8 mouse cellular contexts compared by ENCODE assay signal in genomic region chr3:20033761-20034718, GRCm38 (mm10). TPM values are rescaled to one million over a fixed set of nuclear protein-coding genes. Genes with fewer than 3 reads are reported as not detected.
DNase-seq lines count a peak whose midpoint lies in the region; ATAC-seq and TF ChIP-seq lines count a peak whose summit lies in the region.

No protein-coding gene starts in this region.

- peak overlapping the region; percentile 91 for H3K4me2 ChIP-seq in heart, embryonic 14.5 days (ENCODE audit: low read length)
- H3K4me2 ChIP-seq in intestine, embryonic 16.5 days (ENCODE audit: low read depth, low read length) = peak overlapping the region; percentile 68

- H3K27ac ChIP-seq in heart, embryonic 14.5 days (replicated peaks in 1 of 2; ENCODE audit: control insufficient read depth in 1 of 2, insufficient read depth in 1 of 2, low read depth in 2 of 2, low read length in 2 of 2) = peak overlapping the region; percentile 59 to 64
- peak overlapping the region; percentile 75 for H3K27ac ChIP-seq in bone marrow macrophage, adult 2 months (ENCODE audit: insufficient read depth, low read depth, low read length)
- peak overlapping the region; percentile 69 for H3K27ac ChIP-seq in intestine, embryonic 16.5 days (ENCODE audit: low read length)

- H3K27me3 ChIP-seq in heart, embryonic 14.5 days (ENCODE audit: control insufficient read depth, insufficient read depth, low read length) = no peaks in the 10 kb centered on the region
- no peaks in the 10 kb centered on the region for H3K27me3 ChIP-seq in intestine, embryonic 16.5 days (replicated peaks; ENCODE audit: control insufficient read depth, insufficient read depth, low read length)

- intact Hi-C loops in heart, postnatal 25 days (cut with DNase I) = loop anchor here (2.0 to 10.0 kb wide), 2 partner anchors 23 to 409 kb away; partner anchors contain the start of genes 1700064H15Rik and Hltf

- DNase-seq in heart, postnatal 25 days (ENCODE audit: low spot score) = no peak
- DNase-seq in cerebellum, postnatal 4 days (ENCODE audit: low spot score in 2 of 2) = no peak
- no peak for DNase-seq in frontal cortex, postnatal 25 days (ENCODE audit: low spot score in 2 of 2)
- no peak for DNase-seq in urinary bladder, postnatal 4 days (ENCODE audit: low spot score in 2 of 2)

- H3K4me3 ChIP-seq in heart, embryonic 14.5 days (ENCODE audit: control insufficient read depth in 1 of 2, insufficient read depth in 1 of 2, low read depth in 1 of 2, low read length in 2 of 2) = peak overlapping the region; percentile 90 to 93
- H3K4me3 ChIP-seq in bone marrow macrophage, adult 2 months (ENCODE audit: insufficient read depth, low read length) = peak overlapping the region; percentile 94
- H3K4me3 ChIP-seq in intestine, embryonic 16.5 days (ENCODE audit: low read length) = peak overlapping the region; percentile 97

- ATAC-seq in heart, embryonic 14.5 days (ENCODE audit: insufficient number of reproducible peaks, insufficient read depth, low FRiP score, low read depth) = no peak
- ATAC-seq in intestine, embryonic 16.5 days = peak; percentile 27
- ATAC-seq in megakaryocyte-erythroid progenitor cell, adult 5-6 weeks (replicated peaks; ENCODE audit: low FRiP score, low TSS enrichment, poor library complexity, severe bottlenecking) = peak; percentile 58

- H3K9ac ChIP-seq in heart, embryonic 14.5 days (ENCODE audit: low read length) = peak overlapping the region; percentile 77
- H3K9ac ChIP-seq in intestine, embryonic 16.5 days (ENCODE audit: low read depth, low read length) = peak overlapping the region; percentile 71

- peaks cover 6 to 16% of the 10 kb centered on the region in 2 experiments; a peak in 3 of 4 replicates for H3K4me1 ChIP-seq in heart, embryonic 14.5 days (ENCODE audit: control insufficient read depth in 2 of 2, insufficient read depth in 2 of 2, low read length in 2 of 2)
- peaks cover 20% of the 10 kb centered on the region for H3K4me1 ChIP-seq in bone marrow macrophage, adult 2 months (ENCODE audit: control insufficient read depth, insufficient read depth, low read length)
- H3K4me1 ChIP-seq in intestine, embryonic 16.5 days (ENCODE audit: control insufficient read depth, insufficient read depth, low read length) = peaks cover 2% of the 10 kb centered on the region; the same call in 1 of the 2 replicates

- no peaks in the 10 kb centered on the region for H3K9me3 ChIP-seq in heart, embryonic 14.5 days (ENCODE audit: control insufficient read depth, low read length)
- no peaks in the 10 kb centered on the region for H3K9me3 ChIP-seq in intestine, embryonic 16.5 days (ENCODE audit: control insufficient read depth, low read length)

- no peak for TF ChIP-seq CTCF in bone marrow macrophage, adult 2 months (IDR thresholded peaks at IDR 0.05; ENCODE audit: low read depth, low read length)

- H3K36me3 ChIP-seq in heart, embryonic 14.5 days (ENCODE audit: control insufficient read depth, insufficient read depth, low read length) = peaks cover 11% of the 10 kb centered on the region
- no peaks in the 10 kb centered on the region for H3K36me3 ChIP-seq in intestine, embryonic 16.5 days (ENCODE audit: control insufficient read depth, insufficient read depth, low read length)

- 15% methylated on average over 10 of the region's 10 CpGs for WGBS in heart, embryonic 14.5 days
- WGBS in intestine, embryonic 16.5 days = 11% methylated on average over 10 of the region's 10 CpGs

- TF ChIP-seq POLR2A in bone marrow macrophage, adult 2 months (IDR thresholded peaks at IDR 0.05; ENCODE audit: borderline replicate concordance, low read depth, low read length) = no peak

RNA-seq across cellular contexts. Expression of gene Hps3, which starts 1.1 kb away (rescaled TPM):
- polyA plus RNA-seq in heart, embryonic 14.5 days (2014; fragmentation: Nextera tagmentation; extraction: Ambion mirVana) = 12.0 TPM in 2 replicates
- total RNA-seq in heart, postnatal 25 days (2021) = 1 to 10 TPM; 7.3 to 8.2 TPM
- 57.8 and 69.4 TPM in 2 replicates for polyA plus RNA-seq in bone marrow macrophage, adult 2 months (2012; ENCODE audit: insufficient read depth, insufficient read length, missing spikeins)
- polyA plus RNA-seq in intestine, embryonic 16.5 days (2015; fragmentation: Nextera tagmentation; extraction: Ambion mirVana) = 9.7 and 9.8 TPM in 2 replicates
- 17.6 and 33.9 TPM in 2 replicates for total RNA-seq in megakaryocyte-erythroid progenitor cell, adult 5-6 weeks (2014; fragmentation: Nextera tagmentation)
- total RNA-seq in megakaryocyte-erythroid progenitor cell, adult 5-6 weeks (2017) = 15.2 and 17.1 TPM in 2 replicates

RNA-seq across cellular contexts. Expression of gene Hltf, which starts 23.6 kb away (rescaled TPM):
- 23.1 TPM in 2 replicates for polyA plus RNA-seq in heart, embryonic 14.5 days (2014; fragmentation: Nextera tagmentation; extraction: Ambion mirVana)
- 10 to 100 TPM; 10.9 to 14.0 TPM for total RNA-seq in heart, postnatal 25 days (2021)
- polyA plus RNA-seq in bone marrow macrophage, adult 2 months (2012; ENCODE audit: insufficient read depth, insufficient read length, missing spikeins) = 43.6 and 47.7 TPM in 2 replicates
- polyA plus RNA-seq in intestine, embryonic 16.5 days (2015; fragmentation: Nextera tagmentation; extraction: Ambion mirVana) = 14.0 and 16.3 TPM in 2 replicates
- total RNA-seq in megakaryocyte-erythroid progenitor cell, adult 5-6 weeks (2014; fragmentation: Nextera tagmentation) = 20.4 and 31.0 TPM in 2 replicates
- 46.3 and 48.8 TPM in 2 replicates for total RNA-seq in megakaryocyte-erythroid progenitor cell, adult 5-6 weeks (2017)
